Mouse (Mus musculus) ES-E14 (cell line): ENCODE measurements at regions not wholly inside any gene's neighbourhood (a gene's known extent, or its start where the extent isn't known, plus 50 kb on each side); places are given as distances from the start of the nearest gene placed in this dataset.

ENCODE experiments used
- DNase-seq: peaks from one replicate; pipeline ENCODE4 v3.0.0-alpha.2; 2013; ENCODE audit warnings: low read depth, low spot score
- H3K27ac ChIP-seq: 2 replicates; pipeline ENCODE4 v1.5.1; 2012; ENCODE audit warnings: low read depth, mild to moderate bottlenecking, low read length, moderate library complexity, mixed read lengths; ENCODE audit not compliant: poor library complexity, insufficient read depth, severe bottlenecking
- H3K36me3 ChIP-seq: 2 replicates; pipeline ENCODE4 v1.6.1; 2012; ENCODE audit warnings: mild to moderate bottlenecking, low read length, moderate library complexity, mixed read lengths; ENCODE audit not compliant: control insufficient read depth, poor library complexity, insufficient read depth, severe bottlenecking
- H3K4me1 ChIP-seq, 2 experiments: fragments of 150-350 bp in 1 of 2; sonication (generic) in 1 of 2; 2 replicates each; pipeline ENCODE4 v1.6.1; 2012; ENCODE audit warnings: low read length in 2 of 2, mild to moderate bottlenecking in 1 of 2, mixed read lengths in 1 of 2; ENCODE audit not compliant: control insufficient read depth in 2 of 2, insufficient read depth in 2 of 2, poor library complexity in 1 of 2
- H3K4me3 ChIP-seq, 2 experiments: fragments of 150-350 bp in 1 of 2; sonication (generic) in 1 of 2; 2 replicates each; pipeline ENCODE4 v1.5.1; 2012; ENCODE audit warnings: low read length in 2 of 2, low read depth in 1 of 2, mild to moderate bottlenecking in 1 of 2, mixed read lengths in 1 of 2; ENCODE audit not compliant: insufficient read depth in 1 of 2, poor library complexity in 1 of 2, severe bottlenecking in 1 of 2
- H3K9ac ChIP-seq: 2 replicates; pipeline ENCODE4 v1.6.1; 2012; ENCODE audit warnings: low read depth, mild to moderate bottlenecking, low read length, mixed read lengths; ENCODE audit not compliant: poor library complexity, insufficient read depth, severe bottlenecking
- H3K9me3 ChIP-seq: fragments of 150-350 bp; sonication (generic); 2 replicates; pipeline ENCODE4 v1.6.1; 2012; ENCODE audit warnings: low read depth, mild to moderate bottlenecking, low read length; ENCODE audit not compliant: control insufficient read depth, insufficient read depth
- CHD2 ChIP-seq: IDR thresholded peaks from 2 replicates; pipeline ENCODE4 v1.6.1; 2014; ENCODE audit warnings: mild to moderate bottlenecking, low read depth, low read length, inconsistent platforms
- HCFC1 ChIP-seq: IDR thresholded peaks from 2 replicates; pipeline ENCODE4 v1.6.1; 2012; ENCODE audit warnings: low read length, inconsistent platforms, borderline replicate concordance; ENCODE audit not compliant: insufficient read depth
- MAFK ChIP-seq: IDR thresholded peaks from 2 replicates; pipeline ENCODE4 v1.6.1; 2014; ENCODE audit warnings: mild to moderate bottlenecking, low read depth, low read length, inconsistent platforms; ENCODE audit not compliant: insufficient read depth
- ZC3H11A ChIP-seq: IDR thresholded peaks from 2 replicates; pipeline ENCODE4 v1.6.1; 2012; ENCODE audit warnings: low read depth, mild to moderate bottlenecking, inconsistent platforms, low read length, borderline replicate concordance
- ZNF384 ChIP-seq: IDR thresholded peaks from 2 replicates; pipeline ENCODE4 v1.6.1; 2012; ENCODE audit warnings: low read depth, low read length, inconsistent platforms
- in situ Hi-C, 2 experiments: fragments of 600-800 bp; cut with MboI; formaldehyde crosslinking; loops; one replicate each; pipeline ENCODE4 v1.15.1; 2025; ENCODE audit warnings: low sequenced_read_pairs in 2 of 2, inconsistent platforms in 1 of 2; ENCODE audit not compliant: unreplicated experiment in 2 of 2

- Histone ChIP-seq H3K4me3 (no peak overlapping the region), H3K9me3 (no peaks in the 10 kb centered on the region), H3K27ac (no peak overlapping the region), H3K9ac (no peak overlapping the region), H3K36me3 (no peaks in the 10 kb centered on the region), H3K4me1 (peaks cover 2 to 3% of the 10 kb centered on the region in 2 experiments; a peak in 3 of 4 replicates)
- DNase-seq: no peak
- TF ChIP-seq CHD2 (no peak), HCFC1 (no peak), ZNF384 (no peak), ZC3H11A (no peak), MAFK (no peak)
- in situ Hi-C loops: no loop called here
These were observed 145.2 kb upstream of the Ubl3 start for GRCm38 (mm10) chr5:148697631-148698368.

DNA sequence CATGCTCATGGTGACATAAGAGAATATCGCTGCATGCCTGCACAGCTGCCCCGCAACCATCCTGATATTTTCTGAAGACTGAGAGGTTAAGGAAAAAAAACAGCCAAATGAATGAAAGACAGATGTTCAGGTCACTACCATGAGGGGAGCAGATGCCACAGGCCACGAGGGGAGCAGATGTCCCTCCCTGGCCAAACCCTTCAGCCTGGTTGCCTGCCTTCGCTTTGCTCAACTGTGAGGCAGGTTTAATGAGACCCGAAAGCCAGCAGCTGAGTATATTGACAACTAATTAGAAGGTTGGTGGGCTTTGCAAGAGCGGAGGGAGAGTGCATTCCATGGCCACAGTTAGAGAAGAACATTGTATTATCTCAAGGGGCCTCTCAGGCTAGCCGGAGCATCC, 141.8 kb upstream of the Ubl3 start:
- TF ChIP-seq ZNF384: no peak
- TF ChIP-seq CHD2: no peak
- no peak for TF ChIP-seq ZC3H11A
- no peak for TF ChIP-seq MAFK
- TF ChIP-seq HCFC1: no peak
- Histone ChIP-seq H3K9me3 (no peaks in the 10 kb centered on the region), H3K4me1 (no peaks in the 10 kb centered on the region), H3K4me3 (no peak overlapping the region), H3K9ac (no peak overlapping the region), H3K36me3 (no peaks in the 10 kb centered on the region), H3K27ac (no peak overlapping the region)
- in situ Hi-C loops: no loop called here
- no peak for DNase-seq

GRCm38 (mm10) chr5:148691486-148691885, 138.9 kb upstream of the Ubl3 start:
- in situ Hi-C loops: no loop called here
- Histone ChIP-seq H3K27ac (no peak overlapping the region), H3K36me3 (no peaks in the 10 kb centered on the region), H3K9ac (no peak overlapping the region), H3K9me3 (no peaks in the 10 kb centered on the region), H3K4me1 (no peaks in the 10 kb centered on the region), H3K4me3 (no peak overlapping the region)
- no peak for TF ChIP-seq ZC3H11A
- no peak for TF ChIP-seq ZNF384
- TF ChIP-seq MAFK: no peak
- no peak for TF ChIP-seq CHD2
- DNase-seq: no peak

- in situ Hi-C loops: no loop called here
- no peak for DNase-seq
- no peak overlapping the region for H3K4me3 ChIP-seq
- H3K9me3 ChIP-seq: no peaks in the 10 kb centered on the region
- TF ChIP-seq ZC3H11A (no peak), ZNF384 (no peak), CHD2 (no peak), MAFK (no peak), HCFC1 (no peak)
- no peak overlapping the region for H3K27ac ChIP-seq
- no peak overlapping the region for H3K9ac ChIP-seq
- no peaks in the 10 kb centered on the region for H3K4me1 ChIP-seq
- H3K36me3 ChIP-seq: no peaks in the 10 kb centered on the region
These were observed 138.2 kb upstream of the Ubl3 start for GRCm38 (mm10) chr5:148690823-148691197.
